Mouse (Mus musculus): ENCODE measurements around the gene Ggact.

Ggact gene

GRCm38 (mm10) chr14:122835487-122836190 is 77.9 kb downstream of the Ggact start:
- ChIA-PET CTCF (interaction anchor here in 1 of 4 experiments (0.6 kb wide), 1 partner anchor 57 kb away, joined by 4 read pairs; no protein-coding TSS in a partner anchor), POLR2A (no interaction called here)

GRCm38 (mm10) chr14:122834753-122835152 is 78.8 kb downstream of the Ggact start:
- ChIA-PET CTCF (no interaction called here), POLR2A (no interaction called here)

- ChIA-PET CTCF (no interaction called here), POLR2A (no interaction called here)
These were observed 79.9 kb downstream of the Ggact start for GRCm38 (mm10) chr14:122833666-122834065.

- ChIA-PET CTCF (no interaction called here), POLR2A (interaction anchor here in 1 of 4 experiments (0.7 kb wide), 1 partner anchor 36 kb away, joined by 3 read pairs; no protein-coding TSS in a partner anchor)
These were observed 83.1 kb downstream of the Ggact start for GRCm38 (mm10) chr14:122830433-122830832.

GRCm38 (mm10) chr14:122825464-122825863 is 88.1 kb downstream of the Ggact start:
- ChIA-PET POLR2A (no interaction called here), CTCF (no interaction called here)

- POLR2A ChIA-PET, result no interaction called here
- CTCF ChIA-PET, result no interaction called here
These were observed 89.8 kb downstream of the Ggact start for GRCm38 (mm10) chr14:122823791-122824190.

- POLR2A ChIA-PET, result no interaction called here
- CTCF ChIA-PET, result no interaction called here
These were observed 92.6 kb downstream of the Ggact start for GRCm38 (mm10) chr14:122821002-122821401.

- ChIA-PET CTCF (interaction anchor here in 1 of 4 experiments (0.6 kb wide), 1 partner anchor 18 kb away, joined by 4 read pairs; no protein-coding TSS in a partner anchor), POLR2A (interaction anchor here in 1 of 4 experiments (0.8 kb wide), 1 partner anchor 11 kb away, joined by 3 read pairs; no protein-coding TSS in a partner anchor)
These were observed 113.3 kb downstream of the Ggact start for GRCm38 (mm10) chr14:122800296-122800695.

GRCm38 (mm10) chr14:122793368-122793767 is 120.2 kb downstream of the Ggact start:
- ChIA-PET CTCF (no interaction called here), POLR2A (no interaction called here)

- ChIA-PET CTCF (interaction anchor here in 1 of 4 experiments (0.6 kb wide), 1 partner anchor 8 kb away, joined by 3 read pairs; no protein-coding TSS in a partner anchor), POLR2A (interaction anchor here in 1 of 4 experiments (0.6 kb wide), 1 partner anchor 428 kb away, joined by 3 read pairs; no protein-coding TSS in a partner anchor)
These were observed 123.4 kb downstream of the Ggact start for GRCm38 (mm10) chr14:122790111-122790510.

GRCm38 (mm10) chr14:122788199-122788598 is 125.4 kb downstream of the Ggact start:
- ChIA-PET CTCF (interaction anchor here in 1 of 4 experiments (0.7 kb wide), 1 partner anchor 585 kb away, joined by 4 read pairs; no protein-coding TSS in a partner anchor), POLR2A (interaction anchor here in 1 of 4 experiments (1.3 kb wide), 1 partner anchor 11 kb away, joined by 3 read pairs; no protein-coding TSS in a partner anchor)

- CTCF ChIA-PET, result no interaction called here
- POLR2A ChIA-PET, result interaction anchor here in 1 of 4 experiments (1.0 kb wide), 1 partner anchor 81 kb away, joined by 4 read pairs; no protein-coding TSS in a partner anchor
These were observed 128.9 kb downstream of the Ggact start for GRCm38 (mm10) chr14:122784701-122785100.

- POLR2A ChIA-PET, result no interaction called here
- CTCF ChIA-PET, result no interaction called here
These were observed 147.1 kb downstream of the Ggact start for GRCm38 (mm10) chr14:122766448-122766847.
